Mouse (Mus musculus): ENCODE measurements at regions not wholly inside any gene's neighbourhood (a gene's known extent, or its start where the extent isn't known, plus 50 kb on each side); places are given as distances from the start of the nearest gene placed in this dataset.
"Not testable (repeated sequence)": the region's sequence is repeated elsewhere in the genome, so short reads cannot be mapped to it uniquely, and the experiment has no call there.

DNA sequence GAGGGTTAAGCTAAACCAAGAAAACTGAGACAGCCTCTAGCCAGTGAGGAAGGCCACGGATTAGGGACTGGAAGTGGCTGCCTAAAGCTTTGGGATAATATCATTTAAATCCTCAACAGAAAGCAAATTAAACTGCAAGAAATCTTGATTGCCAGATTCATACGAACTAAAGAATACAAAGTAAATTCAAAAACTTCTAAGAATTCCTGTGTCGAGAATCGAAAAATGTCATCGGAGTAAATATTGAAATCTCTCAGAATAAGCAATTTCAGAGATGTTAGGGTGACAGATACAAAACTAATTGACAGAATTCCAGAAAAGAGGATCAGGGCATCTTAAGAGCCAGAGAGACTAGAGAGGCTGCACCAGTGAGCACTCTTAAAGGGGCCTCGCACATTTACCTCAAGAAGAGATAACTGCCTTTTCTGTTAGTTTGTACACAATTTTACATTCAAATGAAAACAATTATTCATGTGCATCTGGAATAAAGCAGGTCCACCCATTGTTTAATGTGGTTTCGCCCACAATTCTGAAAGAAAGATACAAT is 388.5 kb upstream of the 1700008P02Rik start:
- Histone ChIP-seq H3K27ac (ENCODE audit: low read length) (no peak overlapping the region), H3K4me3 (ENCODE audit: low read length) (no peak overlapping the region), H3K36me3 (ENCODE audit: control insufficient read depth, insufficient read depth, low read length) (no peaks in the 10 kb centered on the region), H3K9ac (ENCODE audit: low read length) (no peak overlapping the region), H3K27me3 (ENCODE audit: control insufficient read depth, insufficient read depth, low read depth, low read length) (no peaks in the 10 kb centered on the region), H3K4me2 (ENCODE audit: low read depth, low read length) (no peak overlapping the region), H3K4me1 (replicated peaks; ENCODE audit: control insufficient read depth, insufficient read depth, low read length) (no peaks in the 10 kb centered on the region), H3K9me3 (ENCODE audit: control insufficient read depth, low read length) (no peaks in the 10 kb centered on the region)
- no peak for ATAC-seq (ENCODE audit: low read depth)
- 62% methylated on average over 7 of the region's 7 CpGs for WGBS

GRCm38 (mm10) chr3:7007811-7008359 is 387.6 kb upstream of the 1700008P02Rik start:
- peak; percentile 47; the same call in 1 of the 2 replicates for ATAC-seq (ENCODE audit: low read depth)
- no peak overlapping the region for H3K27ac ChIP-seq (ENCODE audit: low read length)

GRCm38 (mm10) chr3:6991735-6992134 is 371.5 kb upstream of the 1700008P02Rik start:
- WGBS: 77% methylated on average over 5 of the region's 5 CpGs
- H3K36me3 ChIP-seq (ENCODE audit: control insufficient read depth, insufficient read depth, low read length); ATAC-seq (ENCODE audit: low read depth); H3K4me3 ChIP-seq (ENCODE audit: low read length); H3K4me2 ChIP-seq (ENCODE audit: low read depth, low read length); H3K4me1 ChIP-seq (replicated peaks; ENCODE audit: control insufficient read depth, insufficient read depth, low read length); H3K27me3 ChIP-seq (ENCODE audit: control insufficient read depth, insufficient read depth, low read depth, low read length); H3K27ac ChIP-seq (ENCODE audit: low read length); H3K9ac ChIP-seq (ENCODE audit: low read length); H3K9me3 ChIP-seq (ENCODE audit: control insufficient read depth, low read length): not testable (repeated sequence)

More at GRCm38 (mm10) chr3:7007811-7008359, 387.6 kb upstream of the 1700008P02Rik start:
- Histone ChIP-seq H3K36me3 (ENCODE audit: control insufficient read depth, insufficient read depth, low read length) (no peaks in the 10 kb centered on the region), H3K27me3 (ENCODE audit: control insufficient read depth, insufficient read depth, low read depth, low read length) (no peaks in the 10 kb centered on the region), H3K9me3 (ENCODE audit: control insufficient read depth, low read length) (no peaks in the 10 kb centered on the region), H3K4me1 (replicated peaks; ENCODE audit: control insufficient read depth, insufficient read depth, low read length) (no peaks in the 10 kb centered on the region), H3K4me2 (ENCODE audit: low read depth, low read length) (no peak overlapping the region), H3K9ac (ENCODE audit: low read length) (no peak overlapping the region), H3K4me3 (ENCODE audit: low read length) (no peak overlapping the region)
- 48% methylated on average over 5 of the region's 5 CpGs for WGBS

GRCm38 (mm10) chr3:6984918-6985317 is 364.7 kb upstream of the 1700008P02Rik start:
- Histone ChIP-seq H3K4me1 (replicated peaks; ENCODE audit: control insufficient read depth, insufficient read depth, low read length) (no peaks in the 10 kb centered on the region), H3K9ac (ENCODE audit: low read length) (no peak overlapping the region), H3K4me3 (ENCODE audit: low read length) (no peak overlapping the region), H3K9me3 (ENCODE audit: control insufficient read depth, low read length) (no peaks in the 10 kb centered on the region), H3K36me3 (ENCODE audit: control insufficient read depth, insufficient read depth, low read length) (no peaks in the 10 kb centered on the region), H3K27me3 (ENCODE audit: control insufficient read depth, insufficient read depth, low read depth, low read length) (no peaks in the 10 kb centered on the region), H3K4me2 (ENCODE audit: low read depth, low read length) (no peak overlapping the region), H3K27ac (ENCODE audit: low read length) (no peak overlapping the region)
- WGBS: 69% methylated on average over 4 of the region's 4 CpGs
- no peak for ATAC-seq (ENCODE audit: low read depth)

DNA sequence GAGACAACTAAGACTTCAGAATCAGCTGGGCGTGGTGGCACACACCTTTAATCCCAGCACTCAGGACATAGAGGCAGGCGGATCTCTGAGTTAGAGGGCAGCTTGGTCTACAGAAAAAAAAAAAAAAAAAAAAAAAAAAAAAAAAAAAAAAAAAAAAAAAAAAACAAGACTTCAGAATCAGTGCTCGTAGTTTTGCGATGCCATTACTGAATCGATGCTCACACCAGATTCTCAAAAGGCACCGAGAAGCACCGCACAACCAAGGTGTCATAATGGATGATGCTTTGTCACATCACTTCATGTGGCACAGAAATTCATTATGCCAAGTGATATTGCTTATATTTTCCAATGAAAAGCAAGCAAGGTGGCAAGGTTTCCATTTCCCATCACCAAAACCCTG is 337.4 kb upstream of the 1700008P02Rik start:
- H3K27ac ChIP-seq (ENCODE audit: low read length): no peak overlapping the region
- H3K27me3 ChIP-seq (ENCODE audit: control insufficient read depth, insufficient read depth, low read depth, low read length): no peaks in the 10 kb centered on the region
- H3K4me3 ChIP-seq (ENCODE audit: low read length): no peak overlapping the region
- no peak overlapping the region for H3K4me2 ChIP-seq (ENCODE audit: low read depth, low read length)
- no peak overlapping the region for H3K9ac ChIP-seq (ENCODE audit: low read length)
- WGBS: 89% methylated on average over 7 of the region's 7 CpGs
- no peaks in the 10 kb centered on the region for H3K36me3 ChIP-seq (ENCODE audit: control insufficient read depth, insufficient read depth, low read length)
- H3K4me1 ChIP-seq (replicated peaks; ENCODE audit: control insufficient read depth, insufficient read depth, low read length): no peaks in the 10 kb centered on the region
- ATAC-seq (ENCODE audit: low read depth): no peak
- H3K9me3 ChIP-seq (ENCODE audit: control insufficient read depth, low read length): no peaks in the 10 kb centered on the region

DNA sequence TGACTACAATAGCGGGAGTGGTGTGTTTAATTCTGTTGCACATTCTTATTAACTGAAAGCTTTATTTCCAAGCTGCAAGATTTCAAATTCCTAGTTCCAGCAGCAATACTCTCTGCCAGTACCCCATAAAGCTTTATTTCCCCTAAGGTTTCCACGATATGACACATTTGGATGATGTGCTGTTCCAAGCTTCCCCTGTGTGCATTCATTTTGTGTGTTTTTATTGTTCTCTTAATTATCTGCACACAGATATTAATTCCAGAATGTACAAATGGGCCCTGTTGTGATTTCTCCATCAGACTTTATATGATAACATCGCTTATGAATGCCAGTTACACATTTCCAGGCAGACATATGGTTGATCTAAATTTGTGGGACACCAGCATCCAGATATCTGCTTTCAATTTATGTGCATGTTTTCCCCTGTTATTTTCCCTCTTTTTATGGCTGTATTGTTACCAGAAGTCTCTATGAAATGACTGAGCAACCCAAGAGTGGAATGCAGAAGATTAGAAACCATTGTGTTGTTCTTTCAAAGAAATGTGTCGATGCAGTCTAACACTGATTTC is 312.4 kb upstream of the 1700008P02Rik start:
- no peak overlapping the region for H3K9ac ChIP-seq (ENCODE audit: low read length)
- no peaks in the 10 kb centered on the region for H3K27me3 ChIP-seq (ENCODE audit: control insufficient read depth, insufficient read depth, low read depth, low read length)
- no peak overlapping the region for H3K27ac ChIP-seq (ENCODE audit: low read length)
- no peaks in the 10 kb centered on the region for H3K9me3 ChIP-seq (ENCODE audit: control insufficient read depth, low read length)
- no peak overlapping the region for H3K4me2 ChIP-seq (ENCODE audit: low read depth, low read length)
- no peak overlapping the region for H3K4me3 ChIP-seq (ENCODE audit: low read length)
- WGBS: 85% methylated on average over 4 of the region's 4 CpGs
- no peak for ATAC-seq (ENCODE audit: low read depth)
- H3K4me1 ChIP-seq (replicated peaks; ENCODE audit: control insufficient read depth, insufficient read depth, low read length): no peaks in the 10 kb centered on the region
- no peaks in the 10 kb centered on the region for H3K36me3 ChIP-seq (ENCODE audit: control insufficient read depth, insufficient read depth, low read length)

DNA sequence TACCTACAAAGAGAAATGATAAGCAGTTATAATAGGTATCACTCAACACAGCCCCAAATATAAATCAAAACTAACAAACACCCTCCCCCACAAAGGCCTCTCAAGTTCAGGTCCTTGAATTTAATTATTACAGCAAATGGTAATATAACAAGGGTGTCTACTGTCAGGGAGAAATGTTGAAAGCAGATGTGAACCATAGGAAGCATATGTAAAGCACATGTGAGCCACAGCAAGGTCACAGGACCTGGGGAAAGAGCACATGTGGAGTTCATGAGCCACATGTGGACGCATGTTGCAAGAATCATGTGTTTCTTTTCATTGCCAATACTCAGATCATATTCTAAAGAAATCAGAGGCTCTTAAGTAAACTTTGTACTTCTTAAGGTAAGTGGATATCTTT is 306.5 kb upstream of the 1700008P02Rik start:
- Histone ChIP-seq H3K9me3 (ENCODE audit: control insufficient read depth, low read length) (no peaks in the 10 kb centered on the region), H3K36me3 (ENCODE audit: control insufficient read depth, insufficient read depth, low read length) (no peaks in the 10 kb centered on the region), H3K4me3 (ENCODE audit: low read length) (no peak overlapping the region), H3K9ac (ENCODE audit: low read length) (no peak overlapping the region), H3K27me3 (ENCODE audit: control insufficient read depth, insufficient read depth, low read depth, low read length) (no peaks in the 10 kb centered on the region), H3K4me2 (ENCODE audit: low read depth, low read length) (no peak overlapping the region), H3K4me1 (replicated peaks; ENCODE audit: control insufficient read depth, insufficient read depth, low read length) (no peaks in the 10 kb centered on the region), H3K27ac (ENCODE audit: low read length) (no peak overlapping the region)
- WGBS: 72% methylated on average over 1 of the region's 1 CpGs
- ATAC-seq (ENCODE audit: low read depth): no peak

- H3K27ac ChIP-seq (ENCODE audit: low read length); H3K36me3 ChIP-seq (ENCODE audit: control insufficient read depth, insufficient read depth, low read length); H3K27me3 ChIP-seq (ENCODE audit: control insufficient read depth, insufficient read depth, low read depth, low read length); H3K9me3 ChIP-seq (ENCODE audit: control insufficient read depth, low read length); H3K4me1 ChIP-seq (replicated peaks; ENCODE audit: control insufficient read depth, insufficient read depth, low read length); ATAC-seq (ENCODE audit: low read depth); H3K4me2 ChIP-seq (ENCODE audit: low read depth, low read length); H3K4me3 ChIP-seq (ENCODE audit: low read length); H3K9ac ChIP-seq (ENCODE audit: low read length): not testable (repeated sequence)
- 48% methylated on average over 2 of the region's 2 CpGs for WGBS
Observed at GRCm38 (mm10) chr3:6922647-6923046, 302.4 kb upstream of the 1700008P02Rik start.

DNA sequence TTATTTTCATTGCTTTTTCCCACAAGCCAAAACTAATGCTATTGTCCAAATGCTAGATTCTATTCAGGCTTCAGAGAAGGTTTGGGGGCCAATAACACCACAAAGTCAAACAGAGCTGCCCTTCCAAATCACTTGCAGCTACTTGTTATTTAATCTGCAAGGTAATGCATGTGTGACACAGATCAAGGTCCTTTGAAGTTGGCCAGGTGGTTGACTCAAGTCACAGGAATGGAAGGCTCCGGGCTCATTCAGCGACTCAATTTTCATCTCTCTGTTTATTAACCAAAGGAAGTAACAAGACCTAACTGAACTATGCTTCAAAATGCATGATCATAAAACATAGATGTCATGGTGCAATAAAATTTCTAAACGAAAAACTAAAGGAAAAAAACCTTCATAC is 300.0 kb upstream of the 1700008P02Rik start:
- Histone ChIP-seq H3K4me2 (ENCODE audit: low read depth, low read length) (no peak overlapping the region), H3K36me3 (ENCODE audit: control insufficient read depth, insufficient read depth, low read length) (no peaks in the 10 kb centered on the region), H3K27me3 (ENCODE audit: control insufficient read depth, insufficient read depth, low read depth, low read length) (no peaks in the 10 kb centered on the region), H3K9ac (ENCODE audit: low read length) (no peak overlapping the region), H3K4me3 (ENCODE audit: low read length) (no peak overlapping the region), H3K27ac (ENCODE audit: low read length) (no peak overlapping the region), H3K4me1 (replicated peaks; ENCODE audit: control insufficient read depth, insufficient read depth, low read length) (no peaks in the 10 kb centered on the region), H3K9me3 (ENCODE audit: control insufficient read depth, low read length) (no peaks in the 10 kb centered on the region)
- no peak for ATAC-seq (ENCODE audit: low read depth)
- 54% methylated on average over 3 of the region's 3 CpGs for WGBS
